Mouse (Mus musculus) heart, postnatal 0 days (tissue): ENCODE measurements around the gene Sstr5. TPM values are rescaled to one million over a fixed set of nuclear protein-coding genes. Genes with fewer than 3 reads are reported as not detected.

Source experiments
- ATAC-seq: fragments of 200-750 bp; cut with Nextera tagmentation; 2 replicates; pipeline ENCODE4 v1.8.0; 2017; ENCODE audit warnings: low read depth, moderate number of reproducible peaks, moderate library complexity; ENCODE audit not compliant: insufficient read depth
- DNase-seq: peaks from one replicate; pipeline ENCODE4 v3.0.0-alpha.2; 2016; ENCODE audit warnings: low spot score
- H3K27ac ChIP-seq: fragments of 300-500 bp; sonication (generic); 2 replicates; pipeline ENCODE4 v1.5.1; 2014; ENCODE audit warnings: low read depth, mild to moderate bottlenecking
- H3K27me3 ChIP-seq: fragments of 300-500 bp; sonication (generic); 2 replicates; pipeline ENCODE4 v1.6.1; 2014; ENCODE audit warnings: low read length, mixed read lengths; ENCODE audit not compliant: control insufficient read depth, insufficient read depth
- H3K36me3 ChIP-seq: fragments of 300-500 bp; sonication (generic); replicated peaks from 2 replicates; pipeline ENCODE4 v1.6.1; 2014; ENCODE audit warnings: low read length, mixed read lengths; ENCODE audit not compliant: control insufficient read depth, insufficient read depth
- H3K4me1 ChIP-seq: fragments of 300-500 bp; sonication (generic); 2 replicates; pipeline ENCODE4 v1.6.1; 2014; ENCODE audit warnings: antibody characterized with exemption; ENCODE audit not compliant: control insufficient read depth, insufficient read depth
- H3K4me2 ChIP-seq: fragments of 300-500 bp; sonication (generic); 2 replicates; pipeline ENCODE4 v1.6.1; 2014; ENCODE audit warnings: low read depth, mild to moderate bottlenecking, low read length, moderate library complexity
- H3K4me3 ChIP-seq: fragments of 300-500 bp; sonication (generic); 2 replicates; pipeline ENCODE4 v1.5.1; 2014; ENCODE audit warnings: low read depth, low read length
- H3K9ac ChIP-seq: fragments of 300-500 bp; sonication (generic); replicated peaks from 2 replicates; pipeline ENCODE4 v1.6.1; 2014; ENCODE audit warnings: low read depth, low read length, mixed read lengths
- H3K9me3 ChIP-seq: fragments of 300-500 bp; sonication (generic); replicated peaks from 2 replicates; pipeline ENCODE4 v1.6.1; 2016; ENCODE audit warnings: low read length; ENCODE audit not compliant: control insufficient read depth
- CTCF ChIP-seq: IDR thresholded peaks from 2 replicates; pipeline ENCODE4 v1.5.1; 2016; ENCODE audit warnings: antibody characterized with exemption, control low read depth, low read depth
- EP300 ChIP-seq: IDR thresholded peaks from 2 replicates; pipeline ENCODE4 v1.6.1; 2016; ENCODE audit warnings: antibody characterized with exemption, low read depth
- WGBS: fragments of 180-500 bp; shearing (Covaris S2); extraction: QIAGEN DNeasy Blood & Tissue Kit; methylation state at CpG from one replicate; pipeline ENCODE4 v1.1.7; 2014; 5-methylcytosine and 5-hydroxymethylcytosine counted together
- polyA plus RNA-seq: library from polyadenylated mRNA; unstranded; fragments of >200 nt; fragmentation: Nextera tagmentation; extraction: Ambion mirVana; gene quantifications from 2 replicates; pipeline ENCODE4 v1.2.1, GENCODE M21; 2015
- total RNA-seq: library from RNA; depleted of rRNA; stranded (reverse); fragments of >200 nt; gene quantifications from 2 replicates; pipeline ENCODE4 v1.2.3, GENCODE M21; 2014; ENCODE audit warnings: low replicate concordance

The Sstr5 gene
- total and polyA plus RNA-seq, 2 experiments from 2014 or later: not detected

DNA sequence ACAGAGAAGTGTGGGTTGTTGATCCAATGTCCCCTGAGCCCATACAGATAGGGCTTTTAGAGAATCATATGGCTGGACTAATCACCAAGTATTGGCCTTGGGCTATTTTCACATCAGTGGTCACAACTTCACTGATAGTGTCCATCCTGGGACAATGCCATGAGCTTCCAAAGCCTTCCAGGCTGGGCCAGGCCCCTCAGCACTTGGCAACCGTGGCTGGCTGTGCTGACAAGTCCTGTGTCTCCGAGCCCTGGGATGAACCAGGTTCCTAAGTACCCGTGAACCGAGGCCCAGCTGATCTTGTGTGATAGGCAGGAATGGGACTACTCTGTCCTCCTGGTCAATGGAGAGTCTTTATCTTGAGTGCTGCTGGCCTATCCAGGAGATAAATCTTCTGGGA lies 33.0 kb downstream of the Sstr5 start:
- Histone ChIP-seq H3K4me1 (peaks cover 27% of the 10 kb centered on the region), H3K36me3 (no peaks in the 10 kb centered on the region), H3K4me3 (no peak overlapping the region), H3K27ac (peak overlapping the region; percentile 89), H3K4me2 (no peak overlapping the region), H3K9me3 (no peaks in the 10 kb centered on the region), H3K27me3 (no peaks in the 10 kb centered on the region), H3K9ac (no peak overlapping the region)
- no peak for DNase-seq
- TF ChIP-seq CTCF: no peak
- 47% methylated on average over 4 of the region's 4 CpGs for WGBS
- ATAC-seq: no peak

DNA sequence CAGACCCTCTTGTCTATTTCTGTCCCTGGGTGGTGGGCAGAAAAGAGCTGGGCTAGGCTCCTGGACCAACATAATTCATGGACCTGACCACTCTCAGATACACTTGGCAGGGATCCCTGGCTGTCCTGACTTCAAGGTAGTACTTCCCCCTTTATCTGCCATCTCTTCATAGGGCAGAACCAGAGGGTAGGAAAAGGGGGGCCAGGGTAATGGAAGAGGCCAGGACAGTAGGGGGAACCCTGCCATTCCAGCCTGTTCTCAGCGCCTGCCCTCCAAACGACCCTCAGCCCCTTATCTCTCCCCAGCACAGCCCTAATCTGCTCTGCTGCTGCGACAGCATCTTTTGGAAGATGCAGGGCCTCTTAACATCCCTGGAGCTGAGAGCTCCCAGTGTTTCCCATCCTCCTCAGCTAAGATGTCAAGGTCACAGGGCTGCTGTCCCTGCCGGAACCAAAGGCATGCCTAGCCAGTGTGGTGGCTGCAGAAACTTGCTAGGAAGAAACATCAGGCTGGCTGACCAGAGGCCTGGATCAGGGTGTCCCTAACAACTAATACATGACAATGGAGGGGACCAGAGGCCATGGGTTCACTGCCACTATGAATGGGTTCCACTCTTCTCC lies 33.7 kb downstream of the Sstr5 start:
- peak overlapping the region; percentile 89 for H3K27ac ChIP-seq
- H3K4me3 ChIP-seq: no peak overlapping the region
- no peak overlapping the region for H3K4me2 ChIP-seq
- H3K36me3 ChIP-seq: no peaks in the 10 kb centered on the region
- WGBS: 7% methylated on average over 4 of the region's 4 CpGs
- DNase-seq (peak; percentile 31), ATAC-seq (peak; percentile 22)
- peaks cover 27% of the 10 kb centered on the region for H3K4me1 ChIP-seq
- no peak overlapping the region for H3K9ac ChIP-seq
- H3K27me3 ChIP-seq: no peaks in the 10 kb centered on the region
- no peaks in the 10 kb centered on the region for H3K9me3 ChIP-seq
- TF ChIP-seq EP300 (no peak), CTCF (no peak)

DNA sequence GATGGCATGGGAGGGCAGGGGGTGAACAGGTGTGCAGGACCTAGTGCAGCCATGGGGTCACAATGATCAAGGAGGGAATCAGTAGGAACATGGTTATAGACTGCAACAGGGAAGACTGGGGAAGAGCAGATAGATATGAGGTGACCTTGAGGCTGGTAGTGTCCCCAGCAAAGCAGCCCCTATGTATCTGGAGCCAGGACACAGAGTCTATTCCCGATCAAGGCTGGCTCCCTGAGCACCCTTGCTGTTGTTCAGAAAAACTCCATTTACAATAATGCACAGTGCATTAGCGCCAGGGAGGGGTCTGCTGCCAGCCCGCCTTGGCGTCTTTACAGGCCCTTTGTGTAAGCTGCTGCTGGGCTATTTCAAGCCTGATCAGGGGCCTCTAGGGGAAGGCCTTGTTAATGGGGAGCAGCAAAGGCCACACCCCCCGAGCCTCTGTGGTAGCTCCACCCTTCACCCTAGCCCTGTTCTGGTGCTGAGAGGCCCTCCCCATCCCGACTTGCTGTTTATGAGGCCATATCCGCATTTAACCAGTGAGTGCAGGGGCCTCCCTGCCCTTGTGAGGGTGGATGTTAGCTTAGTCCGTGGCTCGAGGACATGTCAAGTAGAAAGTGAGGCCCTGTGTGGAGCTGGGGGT lies 34.7 kb downstream of the Sstr5 start:
- TF ChIP-seq EP300 (no peak), CTCF (no peak)
- peaks cover 20% of the 10 kb centered on the region for H3K4me1 ChIP-seq
- no peaks in the 10 kb centered on the region for H3K27me3 ChIP-seq
- WGBS: 11% methylated on average over 9 of the region's 9 CpGs
- DNase-seq (peak; percentile 51), ATAC-seq (peak; percentile 86)
- H3K4me2 ChIP-seq: no peak overlapping the region
- no peaks in the 10 kb centered on the region for H3K36me3 ChIP-seq
- no peaks in the 10 kb centered on the region for H3K9me3 ChIP-seq
- H3K27ac ChIP-seq: peak overlapping the region; percentile 89
- 0 out of 2 replicates have a peak overlapping the region, but pooled peaks have one; percentile 37 for H3K9ac ChIP-seq
- no peak overlapping the region for H3K4me3 ChIP-seq

DNA sequence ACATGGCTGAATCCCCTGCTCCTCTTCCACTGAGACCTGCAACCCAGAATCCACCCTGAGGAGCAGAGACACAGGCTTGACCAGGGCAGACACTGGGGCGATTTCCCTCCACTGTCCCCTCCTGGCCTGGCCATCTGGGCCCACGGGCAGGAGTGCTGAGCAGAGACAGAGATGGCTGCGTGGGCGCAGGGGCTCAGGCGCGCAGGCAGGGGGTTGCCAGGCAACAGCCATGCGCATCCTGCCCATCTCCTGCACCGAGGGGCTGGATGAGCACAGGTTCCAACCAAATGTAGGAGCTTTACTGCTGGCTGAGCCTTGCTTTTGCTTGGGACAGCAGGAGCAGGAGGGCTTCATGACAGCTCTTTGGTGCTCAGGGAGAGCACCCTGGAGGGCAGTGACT lies 40.5 kb downstream of the Sstr5 start:
- Histone ChIP-seq H3K27ac (no peak overlapping the region), H3K9me3 (no peaks in the 10 kb centered on the region), H3K9ac (no peak overlapping the region), H3K4me2 (no peak overlapping the region), H3K4me1 (no peaks in the 10 kb centered on the region), H3K27me3 (no peaks in the 10 kb centered on the region), H3K36me3 (no peaks in the 10 kb centered on the region), H3K4me3 (no peak overlapping the region)
- 70% methylated on average over 8 of the region's 8 CpGs for WGBS
- no peak for DNase-seq
- TF ChIP-seq EP300: no peak
- no peak for TF ChIP-seq CTCF
- ATAC-seq: no peak

DNA sequence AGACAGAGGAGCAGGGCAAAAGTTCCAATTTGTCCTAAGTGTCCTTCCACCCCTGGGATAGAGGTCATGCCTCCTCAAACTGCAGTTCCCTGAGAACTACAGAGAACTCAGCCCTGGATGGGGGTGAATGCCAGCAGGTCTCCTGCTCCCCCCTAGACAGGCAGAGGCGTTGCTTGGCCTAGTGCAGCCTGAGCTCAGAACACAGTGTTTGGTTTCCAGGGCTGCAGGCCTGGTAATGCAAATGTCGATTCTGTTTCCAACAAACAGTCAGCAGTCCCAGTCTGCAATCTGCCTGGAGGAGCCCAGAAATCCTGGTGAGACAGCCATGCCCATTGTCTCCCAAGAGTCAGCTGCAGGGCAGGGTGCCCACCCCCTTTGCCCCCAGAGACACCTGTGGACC lies 42.8 kb downstream of the Sstr5 start, which contains the start of gene Tekt4:
Gene Tekt4 (plus strand): TSS at position 344 of the 400 bp plus-strand sequence.
- ATAC-seq: no peak

More for the DNA sequence above, 42.8 kb downstream of the Sstr5 start, which contains the start of gene Tekt4:
- Histone ChIP-seq H3K4me3 (no peak within 1 kb of the TSS), H3K36me3 (no peaks in the 10 kb centered on the region), H3K27ac (no peak within 1 kb of the TSS), H3K9ac (no peak within 1 kb of the TSS), H3K4me1 (no peaks in the 10 kb centered on the region), H3K4me2 (no peak within 1 kb of the TSS), H3K27me3 (no peaks in the 10 kb centered on the region), H3K9me3 (no peaks in the 10 kb centered on the region)
- TF ChIP-seq EP300 (no peak), CTCF (no peak)
- WGBS: 32% methylated on average over 2 of the region's 2 CpGs
- no peak for DNase-seq
